Mouse (Mus musculus) MEL (cell line): ENCODE measurements at regions not wholly inside any gene's neighbourhood (a gene's known extent, or its start where the extent isn't known, plus 50 kb on each side); places are given as distances from the start of the nearest gene placed in this dataset.

ENCODE experiments used
- CTCF ChIP-seq, 3 experiments: IDR thresholded peaks in 2 of 3; conservative IDR thresholded peaks in 1 of 3; 2 replicates each; pipeline ENCODE4 v1.5.1; 2011 to 2012; ENCODE audit warnings: low read length in 3 of 3, low read depth in 2 of 3, mild to moderate bottlenecking in 2 of 3, improper control_type of control experiment in 1 of 3, inconsistent platforms in 1 of 3, mixed read lengths in 1 of 3, moderate library complexity in 1 of 3; ENCODE audit not compliant: control insufficient read depth in 1 of 3, insufficient read depth in 1 of 3, poor library complexity in 1 of 3, severe bottlenecking in 1 of 3
- HCFC1 ChIP-seq: IDR thresholded peaks from 2 replicates; pipeline ENCODE4 v1.6.1; 2012; ENCODE audit warnings: low read depth, mild to moderate bottlenecking, inconsistent platforms, low read length, improper control_type of control experiment, moderate library complexity
- NRF1 ChIP-seq: IDR thresholded peaks from 2 replicates; pipeline ENCODE4 v1.6.1; 2014; ENCODE audit warnings: low read depth, mild to moderate bottlenecking, inconsistent platforms, low read length, improper control_type of control experiment, moderate library complexity; ENCODE audit not compliant: poor library complexity, insufficient read depth, severe bottlenecking

GRCm38 (mm10) chr11:22584488-22585158 is 72.7 kb downstream of the Tmem17 start:
- TF ChIP-seq CTCF (IDR thresholded peaks at IDR 0.05 in 2 of 3, conservative IDR thresholded peaks at IDR 0.05 in 1 of 3; ENCODE audit: control insufficient read depth in 1 of 3, insufficient read depth in 1 of 3, low read depth in 2 of 3, low read length in 3 of 3, poor library complexity in 1 of 3, severe bottlenecking in 1 of 3) (no peak), HCFC1 (no peak), NRF1 (no peak)
